Mouse (Mus musculus) embryonic fibroblast, embryonic 13.5 days (primary cell): ENCODE data around the gene Dhx16.

ENCODE experiments used
- CTCF ChIP-seq: IDR thresholded peaks from 2 replicates; pipeline ENCODE4 v1.5.1; 2011; ENCODE audit warnings: mild to moderate bottlenecking, control low read depth, low read length, moderate library complexity, borderline replicate concordance; ENCODE audit not compliant: insufficient read depth
- POLR2A ChIP-seq: IDR thresholded peaks from 2 replicates; pipeline ENCODE4 v1.6.1; 2011; ENCODE audit warnings: low read depth, mild to moderate bottlenecking, control low read depth, low read length, moderate library complexity

- TF ChIP-seq POLR2A: no peak
- TF ChIP-seq CTCF: no peak
These were observed 28.0 kb downstream of the Dhx16 start for GRCm38 (mm10) chr17:35907609-35908008.
